ENCODE assay signal across 8 mouse cellular contexts in genomic region chr19:60225899-60226844, GRCm38 (mm10). TPM values are rescaled to one million over a fixed set of nuclear protein-coding genes. Genes with fewer than 3 reads are reported as not detected.
DNase-seq lines count a peak whose midpoint lies in the region; ATAC-seq lines count a peak whose summit lies in the region.

Gene Fam204a, minus strand, starts transcription at chr19:60226701.

- peak; percentile 99 for ATAC-seq in embryonic facial prominence, embryonic 14.5 days (ENCODE audit: low read depth)
- peak; percentile 100 for ATAC-seq in kidney, embryonic 14.5 days (ENCODE audit: low FRiP score, low TSS enrichment)
- ATAC-seq in limb, embryonic 15.5 days (ENCODE audit: insufficient number of reproducible peaks, low FRiP score, low TSS enrichment, low read depth), result peak; percentile 98

- H3K27me3 ChIP-seq in embryonic facial prominence, embryonic 14.5 days (replicated peaks; ENCODE audit: control insufficient read depth, insufficient read depth, low read length), result no peaks in the 10 kb centered on the region
- H3K27me3 ChIP-seq in kidney, embryonic 14.5 days (ENCODE audit: control insufficient read depth, insufficient read depth, low read length), result no peaks in the 10 kb centered on the region
- H3K27me3 ChIP-seq in limb, embryonic 15.5 days, result no peaks in the 10 kb centered on the region

- peak within 1 kb of the TSS; percentile 95 for H3K4me3 ChIP-seq in embryonic facial prominence, embryonic 14.5 days (ENCODE audit: low read depth, low read length)
- H3K4me3 ChIP-seq in kidney, embryonic 14.5 days (ENCODE audit: low read length), result peak within 1 kb of the TSS; percentile 86
- peak within 1 kb of the TSS; percentile 75 for H3K4me3 ChIP-seq in limb, embryonic 15.5 days

- H3K4me1 ChIP-seq in embryonic facial prominence, embryonic 14.5 days (ENCODE audit: control insufficient read depth, insufficient read depth, low read length), result peaks cover 8% of the 10 kb centered on the region
- peaks cover 7% of the 10 kb centered on the region; the same call in 1 of the 2 replicates for H3K4me1 ChIP-seq in kidney, embryonic 14.5 days (ENCODE audit: control insufficient read depth, insufficient read depth, low read length)
- peaks cover 8% of the 10 kb centered on the region for H3K4me1 ChIP-seq in limb, embryonic 15.5 days

- DNase-seq in 3T3-L1 (ENCODE audit: low read depth, low spot score), result peak; percentile 97
- DNase-seq in adrenal gland, postnatal 4 days (ENCODE audit: low spot score in 2 of 2), result peak; percentile 89 to 93
- peak; percentile 97 for DNase-seq in embryonic facial prominence, embryonic 14.5 days (ENCODE audit: low spot score)
- peak; percentile 95 to 96 for DNase-seq in heart, adult 9 months (ENCODE audit: low spot score in 2 of 2)
- peak; percentile 77 to 91 for DNase-seq in monocyte, adult 2 months (ENCODE audit: low read depth in 1 of 2, low spot score in 2 of 2)
- peak; percentile 89 to 91 for DNase-seq in spleen, postnatal 36 days (ENCODE audit: low spot score in 2 of 2)

- H3K36me3 ChIP-seq in embryonic facial prominence, embryonic 14.5 days (ENCODE audit: control insufficient read depth, insufficient read depth, low read length), result peaks cover 11% of the 10 kb centered on the region; the same call in 1 of the 2 replicates
- H3K36me3 ChIP-seq in kidney, embryonic 14.5 days (ENCODE audit: control insufficient read depth, insufficient read depth, low read length), result no peaks in the 10 kb centered on the region; the same call in 1 of the 2 replicates
- 0 out of 2 replicates have a peak, but pooled peaks cover 4% of the 10 kb centered on the region for H3K36me3 ChIP-seq in limb, embryonic 15.5 days

- peak within 1 kb of the TSS; percentile 98 for H3K9ac ChIP-seq in embryonic facial prominence, embryonic 14.5 days (ENCODE audit: low read depth, low read length)
- H3K9ac ChIP-seq in kidney, embryonic 14.5 days (ENCODE audit: low read depth, low read length), result peak within 1 kb of the TSS; percentile 95
- H3K9ac ChIP-seq in limb, embryonic 15.5 days, result peak within 1 kb of the TSS; percentile 95

- peak within 1 kb of the TSS; percentile 58 for H3K4me2 ChIP-seq in embryonic facial prominence, embryonic 14.5 days (ENCODE audit: low read depth, low read length)
- H3K4me2 ChIP-seq in kidney, embryonic 14.5 days (replicated peaks; ENCODE audit: low read depth, low read length), result peak within 1 kb of the TSS; percentile 48
- peak within 1 kb of the TSS; percentile 46 for H3K4me2 ChIP-seq in limb, embryonic 15.5 days

- under 1% methylated on average over 41 of the region's 68 CpGs for WGBS in embryonic facial prominence, embryonic 14.5 days
- WGBS in kidney, embryonic 14.5 days, result under 1% methylated on average over 67 of the region's 68 CpGs
- under 1% methylated on average over 68 of the region's 68 CpGs for WGBS in limb, embryonic 15.5 days

- H3K27ac ChIP-seq in embryonic facial prominence, embryonic 14.5 days (replicated peaks; ENCODE audit: low read depth, low read length), result peak within 1 kb of the TSS; percentile 99
- peak within 1 kb of the TSS; percentile 99 for H3K27ac ChIP-seq in kidney, embryonic 14.5 days (ENCODE audit: low read depth, low read length)
- H3K27ac ChIP-seq in limb, embryonic 15.5 days, result peak within 1 kb of the TSS; percentile 100

- H3K9me3 ChIP-seq in embryonic facial prominence, embryonic 14.5 days (ENCODE audit: control insufficient read depth, low read length), result no peaks in the 10 kb centered on the region
- H3K9me3 ChIP-seq in kidney, embryonic 14.5 days (ENCODE audit: control insufficient read depth, low read length), result no peaks in the 10 kb centered on the region
- H3K9me3 ChIP-seq in limb, embryonic 15.5 days, result no peaks in the 10 kb centered on the region

RNA-seq across cellular contexts. Expression of gene Fam204a, which starts in this region (rescaled TPM):
- 10 to 100 TPM; 41.3 to 45.3 TPM for total RNA-seq in adrenal gland, postnatal 4 days (2021)
- 44.9 and 49.2 TPM in 2 replicates for polyA plus RNA-seq in embryonic facial prominence, embryonic 14.5 days (2014; fragmentation: Nextera tagmentation; extraction: Ambion mirVana)
- 72.5 and 76.9 TPM in 2 replicates for polyA plus RNA-seq in kidney, embryonic 14.5 days (2014; fragmentation: Nextera tagmentation; extraction: Ambion mirVana)
- polyA plus RNA-seq in limb, embryonic 15.5 days (2015; fragmentation: Nextera tagmentation; extraction: Ambion mirVana), result 48.8 and 50.4 TPM in 2 replicates

Comparison
In these comparisons a context has a peak if more than half of its experiments do, and no peak if none do; other contexts are left out.
1. Peak in every context shown above with its lines: DNase-seq, ATAC-seq, H3K4me3 ChIP-seq and H3K27ac ChIP-seq.